Mouse (Mus musculus): ENCODE results near the gene Cenpf. TPM values are rescaled to one million over a fixed set of nuclear protein-coding genes. Genes with fewer than 3 reads are reported as not detected.

The Cenpf gene
- polyA plus RNA-seq, 1 experiment from 2014 or later = 150 TPM

GRCm38 (mm10) chr1:189718600-189718999, 30.7 kb upstream of the Cenpf start:
- WGBS = 80% methylated on average over 5 of the region's 5 CpGs
- no peak overlapping the region for H3K4me2 ChIP-seq (ENCODE audit: low read depth, low read length, severe bottlenecking)
- DNase-seq (ENCODE audit: low spot score) (no peak), ATAC-seq (replicated peaks; ENCODE audit: low FRiP score) (no peak)
- no peak overlapping the region for H3K4me3 ChIP-seq (ENCODE audit: low read depth, low read length)
- H3K27me3 ChIP-seq (ENCODE audit: control insufficient read depth, insufficient read depth, low read length) = no peaks in the 10 kb centered on the region
- no peaks in the 10 kb centered on the region; the same call in 1 of the 2 replicates for H3K9me3 ChIP-seq (ENCODE audit: control insufficient read depth, low read length)
- H3K27ac ChIP-seq (ENCODE audit: low read depth, low read length) = no peak overlapping the region
- H3K9ac ChIP-seq (ENCODE audit: low read length) = no peak overlapping the region
- H3K4me1 ChIP-seq (replicated peaks; ENCODE audit: control insufficient read depth, insufficient read depth, low read length) = no peaks in the 10 kb centered on the region
- no peaks in the 10 kb centered on the region for H3K36me3 ChIP-seq (ENCODE audit: control insufficient read depth, insufficient read depth, low read length)

DNA sequence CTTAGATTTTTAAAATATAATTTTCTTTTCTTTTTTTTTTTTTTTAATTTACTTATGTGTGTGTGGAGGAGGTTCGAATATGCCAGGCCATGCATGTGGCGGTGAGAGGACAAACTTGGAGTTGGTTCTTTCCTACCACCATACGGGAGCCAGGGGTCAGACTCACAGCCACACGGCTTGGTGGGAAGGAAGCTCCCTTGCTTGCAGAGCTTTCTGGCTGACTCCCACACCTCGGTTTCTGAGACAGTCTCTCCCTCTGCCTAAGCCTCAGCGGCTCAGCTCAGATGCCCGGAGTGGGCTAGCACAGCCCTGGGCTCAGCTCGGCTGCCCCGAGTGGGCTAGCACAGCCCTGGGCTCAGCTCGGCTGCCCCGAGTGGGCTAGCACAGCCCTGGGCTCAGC, 29.7 kb upstream of the Cenpf start:
- H3K4me2 ChIP-seq (ENCODE audit: low read depth, low read length, severe bottlenecking) = no peak overlapping the region
- H3K27me3 ChIP-seq (ENCODE audit: control insufficient read depth, insufficient read depth, low read length) = no peaks in the 10 kb centered on the region
- WGBS = 82% methylated on average over 11 of the region's 11 CpGs
- H3K36me3 ChIP-seq (ENCODE audit: control insufficient read depth, insufficient read depth, low read length) = no peaks in the 10 kb centered on the region
- no peak overlapping the region for H3K9ac ChIP-seq (ENCODE audit: low read length)
- no peaks in the 10 kb centered on the region; the same call in 1 of the 2 replicates for H3K9me3 ChIP-seq (ENCODE audit: control insufficient read depth, low read length)
- no peak overlapping the region for H3K27ac ChIP-seq (ENCODE audit: low read depth, low read length)
- no peak overlapping the region for H3K4me3 ChIP-seq (ENCODE audit: low read depth, low read length)
- no peaks in the 10 kb centered on the region for H3K4me1 ChIP-seq (replicated peaks; ENCODE audit: control insufficient read depth, insufficient read depth, low read length)
- DNase-seq (ENCODE audit: low spot score) (no peak), ATAC-seq (replicated peaks; ENCODE audit: low FRiP score) (no peak)

DNA sequence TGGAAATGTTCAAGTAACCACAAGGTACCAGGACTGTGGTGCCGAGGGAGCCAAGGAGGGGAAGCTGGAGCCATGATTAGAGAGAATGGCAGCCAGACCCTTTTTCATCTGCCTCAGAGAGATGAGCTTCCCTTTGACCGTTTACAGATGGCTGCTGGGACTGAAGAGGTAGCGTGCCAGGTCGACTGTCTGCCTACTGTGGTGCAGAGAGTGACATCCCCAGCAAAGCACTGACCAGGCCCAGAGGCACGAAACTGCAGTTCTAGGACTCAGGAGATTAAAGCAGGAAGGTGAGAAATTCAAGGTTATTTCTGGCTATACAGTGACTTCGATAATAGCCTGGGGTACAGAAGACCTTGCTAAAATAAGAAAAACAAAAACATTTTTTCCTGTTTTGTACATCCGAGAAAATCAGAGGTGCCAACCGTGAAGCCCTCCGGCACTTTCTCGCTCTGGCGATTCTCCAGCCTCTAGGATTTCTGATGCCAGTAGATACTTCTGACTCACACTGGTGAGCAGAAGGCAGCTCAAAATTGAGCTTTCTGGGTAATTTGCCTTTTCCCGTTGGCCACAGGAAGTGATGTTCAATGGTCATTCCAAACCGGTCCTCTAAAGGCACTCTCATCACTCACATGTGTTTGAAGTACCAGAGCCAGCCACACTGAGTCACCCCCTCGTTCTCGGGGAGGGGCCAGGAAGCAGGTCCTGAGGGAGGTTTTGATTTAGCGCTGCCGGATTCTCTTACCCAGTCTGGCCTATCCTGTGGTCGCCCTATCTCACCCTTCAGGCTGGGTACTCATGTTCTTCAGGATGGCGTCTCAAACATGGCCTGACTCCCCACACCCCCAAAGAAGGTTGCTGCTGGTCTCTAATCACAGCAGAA, 28.3 kb upstream of the Cenpf start:
- H3K4me2 ChIP-seq (ENCODE audit: low read depth, low read length, severe bottlenecking) = no peak overlapping the region

GRCm38 (mm10) chr1:189709001-189709400, 21.1 kb upstream of the Cenpf start:
- Histone ChIP-seq H3K9ac (ENCODE audit: low read length) (no peak overlapping the region), H3K27me3 (ENCODE audit: control insufficient read depth, insufficient read depth, low read length) (no peaks in the 10 kb centered on the region), H3K4me2 (ENCODE audit: low read depth, low read length, severe bottlenecking) (no peak overlapping the region), H3K9me3 (ENCODE audit: control insufficient read depth, low read length) (no peaks in the 10 kb centered on the region), H3K4me3 (ENCODE audit: low read depth, low read length) (no peak overlapping the region), H3K36me3 (ENCODE audit: control insufficient read depth, insufficient read depth, low read length) (no peaks in the 10 kb centered on the region), H3K27ac (ENCODE audit: low read depth, low read length) (no peak overlapping the region), H3K4me1 (replicated peaks; ENCODE audit: control insufficient read depth, insufficient read depth, low read length) (no peaks in the 10 kb centered on the region)
- DNase-seq (ENCODE audit: low spot score) = no peak
- WGBS = 83% methylated on average over 8 of the region's 8 CpGs
- no peak for ATAC-seq (replicated peaks; ENCODE audit: low FRiP score)

More for the DNA sequence above, 28.3 kb upstream of the Cenpf start:
- Histone ChIP-seq H3K9ac (ENCODE audit: low read length) (no peak overlapping the region), H3K4me3 (ENCODE audit: low read depth, low read length) (no peak overlapping the region), H3K9me3 (ENCODE audit: control insufficient read depth, low read length) (no peaks in the 10 kb centered on the region; the same call in 1 of the 2 replicates), H3K27me3 (ENCODE audit: control insufficient read depth, insufficient read depth, low read length) (no peaks in the 10 kb centered on the region), H3K27ac (ENCODE audit: low read depth, low read length) (no peak overlapping the region), H3K36me3 (ENCODE audit: control insufficient read depth, insufficient read depth, low read length) (no peaks in the 10 kb centered on the region), H3K4me1 (replicated peaks; ENCODE audit: control insufficient read depth, insufficient read depth, low read length) (no peaks in the 10 kb centered on the region)
- 77% methylated on average over 19 of the region's 19 CpGs for WGBS
- ATAC-seq (replicated peaks; ENCODE audit: low FRiP score) = no peak
- DNase-seq (ENCODE audit: low spot score) = no peak

DNA sequence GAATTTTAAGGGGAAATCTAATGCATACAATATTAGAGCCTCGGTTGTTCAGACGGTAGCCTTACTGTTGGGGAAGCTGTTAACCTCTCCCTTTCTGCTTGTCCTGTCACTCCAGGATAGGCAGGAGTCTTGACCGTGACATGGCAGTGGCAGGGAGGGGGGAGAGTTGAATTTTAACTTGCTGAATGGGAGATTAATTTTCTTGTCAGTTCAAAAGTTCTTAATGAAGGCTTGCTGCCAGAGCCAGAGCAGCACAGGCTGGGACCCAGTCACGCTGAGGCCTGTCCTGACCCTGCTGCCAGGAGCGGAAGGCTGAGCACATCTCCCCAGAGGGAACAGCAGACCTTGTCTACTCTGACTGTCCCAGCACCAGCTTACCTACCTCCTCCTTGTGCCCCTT, 19.5 kb upstream of the Cenpf start:
- Histone ChIP-seq H3K9ac (ENCODE audit: low read length) (no peak overlapping the region), H3K27ac (ENCODE audit: low read depth, low read length) (no peak overlapping the region), H3K9me3 (ENCODE audit: control insufficient read depth, low read length) (no peaks in the 10 kb centered on the region), H3K4me1 (replicated peaks; ENCODE audit: control insufficient read depth, insufficient read depth, low read length) (no peaks in the 10 kb centered on the region), H3K36me3 (ENCODE audit: control insufficient read depth, insufficient read depth, low read length) (no peaks in the 10 kb centered on the region), H3K27me3 (ENCODE audit: control insufficient read depth, insufficient read depth, low read length) (no peaks in the 10 kb centered on the region), H3K4me2 (ENCODE audit: low read depth, low read length, severe bottlenecking) (no peak overlapping the region), H3K4me3 (ENCODE audit: low read depth, low read length) (no peak overlapping the region)
- 48% methylated on average over 5 of the region's 5 CpGs for WGBS
- ATAC-seq (replicated peaks; ENCODE audit: low FRiP score) (no peak), DNase-seq (ENCODE audit: low spot score) (peak; percentile 46)

DNA sequence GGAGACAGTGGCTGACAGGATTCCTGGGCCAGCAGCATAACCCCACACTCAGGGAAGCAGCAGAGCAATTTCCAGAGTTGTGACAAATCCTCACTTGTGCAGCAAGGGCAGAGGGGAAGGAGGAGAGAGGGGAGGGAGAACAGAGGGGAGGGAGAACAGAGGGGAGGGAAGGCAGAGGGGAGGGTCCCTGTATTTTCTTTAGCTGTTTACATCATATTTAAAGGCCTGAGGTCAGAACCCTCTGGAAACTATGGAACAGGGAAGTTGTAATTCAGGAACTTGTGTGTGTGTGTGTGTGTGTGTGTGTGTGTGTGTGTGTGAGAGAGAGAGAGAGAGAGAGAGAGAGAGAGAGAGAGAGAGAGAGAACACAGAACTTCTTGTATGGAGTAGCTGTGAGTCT, 19.1 kb upstream of the Cenpf start:
- no peak overlapping the region for H3K9ac ChIP-seq (ENCODE audit: low read length)
- no peak overlapping the region for H3K4me2 ChIP-seq (ENCODE audit: low read depth, low read length, severe bottlenecking)
- no peaks in the 10 kb centered on the region for H3K36me3 ChIP-seq (ENCODE audit: control insufficient read depth, insufficient read depth, low read length)
- no peak for ATAC-seq (replicated peaks; ENCODE audit: low FRiP score)
- H3K9me3 ChIP-seq (ENCODE audit: control insufficient read depth, low read length) = no peaks in the 10 kb centered on the region
- H3K4me1 ChIP-seq (replicated peaks; ENCODE audit: control insufficient read depth, insufficient read depth, low read length) = no peaks in the 10 kb centered on the region
- DNase-seq (ENCODE audit: low spot score) = peak; percentile 7
- H3K27ac ChIP-seq (ENCODE audit: low read depth, low read length) = no peak overlapping the region
- no peaks in the 10 kb centered on the region for H3K27me3 ChIP-seq (ENCODE audit: control insufficient read depth, insufficient read depth, low read length)
- H3K4me3 ChIP-seq (ENCODE audit: low read depth, low read length) = no peak overlapping the region

- no peak for ATAC-seq (replicated peaks; ENCODE audit: low FRiP score)
- Histone ChIP-seq H3K9ac (ENCODE audit: low read length) (no peak overlapping the region), H3K4me3 (ENCODE audit: low read depth, low read length) (no peak overlapping the region), H3K36me3 (ENCODE audit: control insufficient read depth, insufficient read depth, low read length) (no peaks in the 10 kb centered on the region), H3K27me3 (ENCODE audit: control insufficient read depth, insufficient read depth, low read length) (no peaks in the 10 kb centered on the region), H3K27ac (ENCODE audit: low read depth, low read length) (no peak overlapping the region), H3K4me2 (ENCODE audit: low read depth, low read length, severe bottlenecking) (no peak overlapping the region), H3K4me1 (replicated peaks; ENCODE audit: control insufficient read depth, insufficient read depth, low read length) (no peaks in the 10 kb centered on the region), H3K9me3 (ENCODE audit: control insufficient read depth, low read length) (no peaks in the 10 kb centered on the region)
- WGBS = 83% methylated on average over 12 of the region's 12 CpGs
- peak; percentile 31 for DNase-seq (ENCODE audit: low spot score)
Observed at GRCm38 (mm10) chr1:189706040-189706645, 18.3 kb upstream of the Cenpf start.

GRCm38 (mm10) chr1:189703591-189703990, 15.7 kb upstream of the Cenpf start:
- H3K27ac ChIP-seq (ENCODE audit: low read depth, low read length) = no peak overlapping the region
- WGBS = 85% methylated on average over 7 of the region's 7 CpGs
- no peak overlapping the region for H3K4me2 ChIP-seq (ENCODE audit: low read depth, low read length, severe bottlenecking)
- DNase-seq (ENCODE audit: low spot score) (peak; percentile 40), ATAC-seq (replicated peaks; ENCODE audit: low FRiP score) (no peak)
- no peak overlapping the region for H3K9ac ChIP-seq (ENCODE audit: low read length)
- H3K4me3 ChIP-seq (ENCODE audit: low read depth, low read length) = no peak overlapping the region
- no peaks in the 10 kb centered on the region for H3K36me3 ChIP-seq (ENCODE audit: control insufficient read depth, insufficient read depth, low read length)
- no peaks in the 10 kb centered on the region for H3K27me3 ChIP-seq (ENCODE audit: control insufficient read depth, insufficient read depth, low read length)
- no peaks in the 10 kb centered on the region for H3K4me1 ChIP-seq (replicated peaks; ENCODE audit: control insufficient read depth, insufficient read depth, low read length)
- no peaks in the 10 kb centered on the region for H3K9me3 ChIP-seq (ENCODE audit: control insufficient read depth, low read length)
